Mouse (Mus musculus) MEL (cell line): ENCODE results near the gene Sptssa. TPM values are rescaled to one million over a fixed set of nuclear protein-coding genes. Genes with fewer than 3 reads are reported as not detected.

Experiments used
- DNase-seq: peaks from one replicate; pipeline ENCODE4 v3.0.0; 2011; ENCODE audit warnings: low read depth, low spot score
- H3K27ac ChIP-seq: 2 replicates; pipeline ENCODE4 v1.5.1; 2012; ENCODE audit warnings: low read depth, mild to moderate bottlenecking, control low read depth, low read length, moderate library complexity; ENCODE audit not compliant: control insufficient read depth
- H3K27me3 ChIP-seq, 2 experiments: fragments of 150-350 bp in 1 of 2; sonication (generic) in 1 of 2; 2 replicates each; pipeline ENCODE4 v1.6.1; 2012; ENCODE audit warnings: low read length in 2 of 2, mild to moderate bottlenecking in 2 of 2, improper control_type of control experiment in 1 of 2, moderate library complexity in 1 of 2; ENCODE audit not compliant: insufficient read depth in 2 of 2, control insufficient read depth in 1 of 2
- H3K36me3 ChIP-seq, 2 experiments: 2 replicates each; pipeline ENCODE4 v1.6.1; 2012 to 2014; ENCODE audit warnings: low read length in 2 of 2, improper control_type of control experiment in 1 of 2, inconsistent platforms in 1 of 2, mild to moderate bottlenecking in 1 of 2; ENCODE audit not compliant: insufficient read depth in 2 of 2, control insufficient read depth in 1 of 2
- H3K4me1 ChIP-seq, 2 experiments: fragments of 150-350 bp in 1 of 2; sonication (generic) in 1 of 2; 2 replicates each; pipeline ENCODE4 v1.6.1; 2012; ENCODE audit warnings: low read length in 2 of 2, improper control_type of control experiment in 1 of 2, mild to moderate bottlenecking in 1 of 2; ENCODE audit not compliant: insufficient read depth in 2 of 2, control insufficient read depth in 1 of 2
- H3K4me3 ChIP-seq, 2 experiments: fragments of 150-350 bp in 1 of 2; sonication (generic) in 1 of 2; 2 replicates each; pipeline ENCODE4 v1.5.1; 2012; ENCODE audit warnings: low read depth in 2 of 2, low read length in 2 of 2, mild to moderate bottlenecking in 2 of 2, moderate library complexity in 2 of 2, control low read depth in 1 of 2, improper control_type of control experiment in 1 of 2; ENCODE audit not compliant: control insufficient read depth in 1 of 2, insufficient read depth in 1 of 2
- H3K79me2 ChIP-seq: 2 replicates; pipeline ENCODE4 v1.6.1; 2012; ENCODE audit warnings: mild to moderate bottlenecking, low read length, moderate library complexity; ENCODE audit not compliant: control insufficient read depth, poor library complexity, insufficient read depth
- H3K9ac ChIP-seq: 2 replicates; pipeline ENCODE4 v1.6.1; 2012; ENCODE audit warnings: low read depth, mild to moderate bottlenecking, control low read depth, low read length, moderate library complexity; ENCODE audit not compliant: control insufficient read depth, poor library complexity, severe bottlenecking
- H3K9me3 ChIP-seq: fragments of 150-350 bp; sonication (generic); replicated peaks from 2 replicates; pipeline ENCODE4 v1.6.1; 2012; ENCODE audit warnings: mild to moderate bottlenecking, low read length, improper control_type of control experiment, moderate library complexity; ENCODE audit not compliant: insufficient read depth
- BHLHE40 ChIP-seq: IDR thresholded peaks from 2 replicates; pipeline ENCODE4 v1.6.1; 2012; ENCODE audit warnings: low read depth, mild to moderate bottlenecking, inconsistent platforms, low read length, improper control_type of control experiment, borderline replicate concordance
- CHD1 ChIP-seq: IDR thresholded peaks from 2 replicates; pipeline ENCODE4 v1.6.1; 2012; ENCODE audit warnings: low read depth, mild to moderate bottlenecking, inconsistent platforms, low read length, improper control_type of control experiment
- CHD2 ChIP-seq: IDR thresholded peaks from 2 replicates; pipeline ENCODE4 v1.6.1; 2011; ENCODE audit warnings: low read length, improper control_type of control experiment
- E2F4 ChIP-seq: IDR thresholded peaks from 2 replicates; pipeline ENCODE4 v1.6.1; 2011; ENCODE audit warnings: low read depth, low read length, improper control_type of control experiment, borderline replicate concordance
- ELF1 ChIP-seq: IDR thresholded peaks from 2 replicates; pipeline ENCODE4 v1.6.1; 2014; ENCODE audit warnings: low read depth, mild to moderate bottlenecking, inconsistent platforms, low read length, improper control_type of control experiment, moderate library complexity
- ETS1 ChIP-seq: IDR thresholded peaks from 2 replicates; pipeline ENCODE4 v1.6.1; 2012; ENCODE audit warnings: low read depth, mild to moderate bottlenecking, inconsistent platforms, low read length, improper control_type of control experiment, moderate library complexity
- GABPA ChIP-seq: IDR thresholded peaks from 2 replicates; pipeline ENCODE4 v1.6.1; 2012; ENCODE audit warnings: low read depth, mild to moderate bottlenecking, inconsistent platforms, low read length, improper control_type of control experiment, moderate library complexity
- GATA1 ChIP-seq: IDR thresholded peaks from 2 replicates; pipeline ENCODE4 v1.6.1; 2011; ENCODE audit warnings: low read depth, low read length, improper control_type of control experiment
- HCFC1 ChIP-seq: IDR thresholded peaks from 2 replicates; pipeline ENCODE4 v1.6.1; 2012; ENCODE audit warnings: low read depth, mild to moderate bottlenecking, inconsistent platforms, low read length, improper control_type of control experiment, moderate library complexity
- JUND ChIP-seq: IDR thresholded peaks from 2 replicates; pipeline ENCODE4 v1.6.1; 2011; ENCODE audit warnings: low read depth, mild to moderate bottlenecking, improper control_type of control experiment, low read length
- MAX ChIP-seq: IDR thresholded peaks from 2 replicates; pipeline ENCODE4 v1.6.1; 2011; ENCODE audit warnings: low read length, improper control_type of control experiment
- MAZ ChIP-seq: IDR thresholded peaks from 2 replicates; pipeline ENCODE4 v1.6.1; 2012; ENCODE audit warnings: low read depth, mild to moderate bottlenecking, inconsistent platforms, low read length, improper control_type of control experiment
- MYB ChIP-seq: IDR thresholded peaks from 2 replicates; pipeline ENCODE4 v1.6.1; 2011; ENCODE audit warnings: mild to moderate bottlenecking, low read depth, low read length, improper control_type of control experiment
- NELFE ChIP-seq: IDR thresholded peaks from 2 replicates; pipeline ENCODE4 v1.6.1; 2011; ENCODE audit warnings: low read depth, low read length, improper control_type of control experiment
- POLR2A ChIP-seq, 2 experiments: IDR thresholded peaks; 2 replicates each; pipeline ENCODE4 v1.6.1; 2011 to 2012; ENCODE audit warnings: low read length in 2 of 2, mild to moderate bottlenecking in 2 of 2, control low read depth in 1 of 2, improper control_type of control experiment in 1 of 2, low read depth in 1 of 2, moderate library complexity in 1 of 2; ENCODE audit not compliant: control insufficient read depth in 1 of 2, insufficient read depth in 1 of 2, poor library complexity in 1 of 2
- RAD21 ChIP-seq: IDR thresholded peaks from 2 replicates; pipeline ENCODE4 v1.6.1; 2011; ENCODE audit warnings: mild to moderate bottlenecking, low read depth, low read length, improper control_type of control experiment
- TAL1 ChIP-seq: IDR thresholded peaks from 2 replicates; pipeline ENCODE4 v1.6.1; 2012; ENCODE audit warnings: mild to moderate bottlenecking, inconsistent platforms, low read length, moderate library complexity, mixed read lengths
- TCF12 ChIP-seq: IDR thresholded peaks from 2 replicates; pipeline ENCODE4 v1.6.1; 2014; ENCODE audit warnings: low read depth, mild to moderate bottlenecking, inconsistent platforms, low read length, improper control_type of control experiment, moderate library complexity
- UBTF ChIP-seq: IDR thresholded peaks from 2 replicates; pipeline ENCODE4 v1.6.1; 2012; ENCODE audit warnings: low read depth, mild to moderate bottlenecking, inconsistent platforms, low read length, improper control_type of control experiment, moderate library complexity, borderline replicate concordance; ENCODE audit not compliant: insufficient read depth
- ZC3H11A ChIP-seq: IDR thresholded peaks from 2 replicates; pipeline ENCODE4 v1.6.1; 2012; ENCODE audit warnings: low read depth, mild to moderate bottlenecking, inconsistent platforms, low read length, improper control_type of control experiment
- ZKSCAN1 ChIP-seq: IDR thresholded peaks from 2 replicates; pipeline ENCODE4 v1.6.1; 2012; ENCODE audit warnings: low read depth, mild to moderate bottlenecking, inconsistent platforms, low read length, improper control_type of control experiment, moderate library complexity
- ZNF384 ChIP-seq: IDR thresholded peaks from 2 replicates; pipeline ENCODE4 v1.6.1; 2012; ENCODE audit warnings: low read depth, mild to moderate bottlenecking, inconsistent platforms, low read length, improper control_type of control experiment
- polyA plus RNA-seq, 2 experiments: library from polyadenylated mRNA; stranded (reverse) in 1 of 2; unstranded in 1 of 2; fragments of >175 nt in 1 of 2; fragments of >200 nt in 1 of 2; gene quantifications; 2 replicates each; pipeline versions ENCODE4 v1.2.1 to v1.2.4; 2012; ENCODE audit warnings: low replicate concordance in 2 of 2, low read depth in 1 of 2; ENCODE audit not compliant: insufficient read length in 2 of 2, insufficient read depth in 1 of 2, missing spikeins in 1 of 2
- total RNA-seq: library from RNA; depleted of rRNA; stranded (reverse); fragments of 300-350 nt; gene quantifications from 2 replicates; pipeline ENCODE4 v1.2.3, GENCODE M21; 2012

Gene Sptssa
- total and polyA plus RNA-seq, 3 experiments: 58.1 to 166 TPM; not detected in 1

DNA sequence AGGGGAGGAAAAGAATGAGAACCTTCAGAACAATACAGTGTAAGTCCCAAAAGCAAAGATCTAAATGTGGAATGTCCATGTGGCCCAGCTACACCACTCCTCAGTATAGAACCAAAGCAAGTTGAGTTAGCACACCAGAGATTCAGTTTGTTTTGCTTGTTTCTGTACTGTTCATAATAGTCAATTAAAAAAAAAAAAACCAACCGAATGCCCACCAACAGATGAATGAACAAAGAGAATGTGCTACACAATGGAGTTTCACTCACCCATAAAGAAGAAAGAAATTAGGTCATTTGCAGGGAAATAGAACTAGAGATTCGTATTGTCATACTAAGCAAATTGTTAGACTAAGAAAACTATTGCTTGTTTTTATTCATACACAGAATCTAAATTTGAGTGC is 24.2 kb downstream of the Sptssa start:
- no peak overlapping the region for H3K4me3 ChIP-seq
- no peak overlapping the region for H3K9ac ChIP-seq
- H3K27ac ChIP-seq: no peak overlapping the region
- no peak for DNase-seq
- H3K9me3 ChIP-seq: no peaks in the 10 kb centered on the region
- H3K27me3 ChIP-seq: no peaks in the 10 kb centered on the region
- TF ChIP-seq MAX (no peak), UBTF (no peak), ETS1 (no peak), BHLHE40 (no peak)
- no peaks in the 10 kb centered on the region for H3K4me1 ChIP-seq
- H3K79me2 ChIP-seq: no peaks in the 10 kb centered on the region
- H3K36me3 ChIP-seq: no peaks in the 10 kb centered on the region

DNA sequence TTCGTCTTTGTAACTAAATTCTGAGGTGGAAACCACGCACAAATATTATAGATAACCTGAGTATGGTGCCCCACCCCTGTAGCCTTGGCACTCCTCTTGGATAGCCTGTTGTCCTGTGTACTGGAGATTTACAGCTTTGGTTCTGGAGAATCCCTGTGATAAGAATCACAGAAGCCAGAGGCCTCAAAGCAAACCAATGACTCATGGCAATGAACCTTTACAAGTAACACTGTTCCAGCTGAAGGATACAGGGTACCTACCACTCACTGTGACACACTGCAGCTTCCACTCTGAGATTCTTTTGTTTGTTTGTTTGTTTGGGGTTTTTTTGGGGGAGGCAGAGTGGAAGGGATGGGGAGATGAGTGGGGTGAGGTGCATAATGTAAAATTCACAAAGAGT is 34.4 kb downstream of the Sptssa start:
- Histone ChIP-seq H3K9ac (no peak overlapping the region), H3K4me3 (no peak overlapping the region), H3K36me3 (no peaks in the 10 kb centered on the region), H3K4me1 (no peaks in the 10 kb centered on the region), H3K27ac (no peak overlapping the region), H3K9me3 (no peaks in the 10 kb centered on the region), H3K27me3 (no peaks in the 10 kb centered on the region), H3K79me2 (no peaks in the 10 kb centered on the region)
- TF ChIP-seq CHD1 (no peak), UBTF (no peak), NELFE (no peak), TCF12 (no peak), MAX (no peak), E2F4 (no peak), ELF1 (no peak), CHD2 (no peak), MAZ (no peak), TAL1 (no peak), JUND (no peak), ZC3H11A (no peak), ZNF384 (no peak), POLR2A (IDR thresholded peaks at IDR 0.05; ENCODE audit: control insufficient read depth in 1 of 2, insufficient read depth in 1 of 2, low read depth in 1 of 2, low read length in 2 of 2, poor library complexity in 1 of 2) (no peak), RAD21 (no peak), GATA1 (no peak), HCFC1 (no peak), MYB (no peak), ZKSCAN1 (no peak), GABPA (no peak)
- no peak for DNase-seq
